Mouse (Mus musculus) adrenal gland, adult 2 months (tissue): ENCODE data around the gene Cd22. TPM values are rescaled to one million over a fixed set of nuclear protein-coding genes. Genes with fewer than 3 reads are reported as not detected.

Experiments used
- DNase-seq: peaks from one replicate; pipeline ENCODE4 v3.0.0; 2021
- polyA plus RNA-seq: library from polyadenylated mRNA; depleted of rRNA; stranded (reverse); fragments of >200 nt; gene quantifications from 2 replicates; pipeline ENCODE4 v1.2.3, GENCODE M21; 2012; rRNA removed
- total RNA-seq, 2 experiments: library from RNA; stranded (reverse); gene quantifications; 2 replicates each; pipeline ENCODE4 v1.2.3; 2021

Cd22 gene
- total and polyA plus RNA-seq, 3 experiments: 0.40 to 0.97 (median 0.45) TPM

- no peak for DNase-seq
Measured at GRCm38 (mm10) chr7:30820131-30820530, 60.0 kb downstream of the Cd22 start.

Other genes with a start within 250 kb of the Cd22 start
- not detected for gene Etv2, start 244.5 kb downstream of the Cd22 start, total RNA-seq
- gene Etv2, start 244.5 kb downstream of the Cd22 start, polyA plus RNA-seq: not detected in 2 replicates
- gene Rbm42, start 230.0 kb downstream of the Cd22 start, total RNA-seq: 10 to 100 TPM; 78.0 to 81.9 TPM
- gene Rbm42, start 230.0 kb downstream of the Cd22 start, polyA plus RNA-seq: 125 and 139 TPM in 2 replicates
- 10 to 100 TPM in 1 of 2 experiments, 1 to 10 TPM in 1; 6.2 to 10.7 TPM for gene Haus5, start 215.3 kb downstream of the Cd22 start, total RNA-seq
- gene Haus5, start 215.3 kb downstream of the Cd22 start, polyA plus RNA-seq: 6.3 and 6.9 TPM in 2 replicates
- gene Pmis2, start 208.7 kb downstream of the Cd22 start, total RNA-seq: not detected
- gene Pmis2, start 208.7 kb downstream of the Cd22 start, polyA plus RNA-seq: not detected in 2 replicates
- 1 to 10 TPM; 3.5 to 5.7 TPM for gene 2200002J24Rik, start 181.4 kb downstream of the Cd22 start, total RNA-seq
- 12.5 and 12.7 TPM in 2 replicates for gene 2200002J24Rik, start 181.4 kb downstream of the Cd22 start, polyA plus RNA-seq
- gene Atp4a, start 168.1 kb downstream of the Cd22 start, total RNA-seq: 1 to 10 TPM; 2.0 to 3.0 TPM
- gene Atp4a, start 168.1 kb downstream of the Cd22 start, polyA plus RNA-seq: 3.3 and 3.9 TPM in 2 replicates
- gene Tmem147, start 150.8 kb downstream of the Cd22 start, total RNA-seq: 100 to 1,000 TPM; 193 to 234 TPM
- 333 and 341 TPM in 2 replicates for gene Tmem147, start 150.8 kb downstream of the Cd22 start, polyA plus RNA-seq
- not detected for gene Gapdhs, start 136.7 kb downstream of the Cd22 start, total RNA-seq
- not detected in 2 replicates for gene Gapdhs, start 136.7 kb downstream of the Cd22 start, polyA plus RNA-seq
- 100 to 1,000 TPM; 269 to 540 TPM for gene Sbsn, start 128.9 kb downstream of the Cd22 start, total RNA-seq
- 71.3 and 81.0 TPM in 2 replicates for gene Sbsn, start 128.9 kb downstream of the Cd22 start, polyA plus RNA-seq
- 1 to 10 TPM; 3.9 to 5.9 TPM for gene Dmkn, start 116.6 kb downstream of the Cd22 start, total RNA-seq
- gene Dmkn, start 116.6 kb downstream of the Cd22 start, polyA plus RNA-seq: 3.5 and 7.6 TPM in 2 replicates
- not detected for gene Krtdap, start 92.4 kb downstream of the Cd22 start, total RNA-seq
- gene Krtdap, start 92.4 kb downstream of the Cd22 start, polyA plus RNA-seq: not detected in 2 replicates
- 1 to 10 TPM; 1.5 to 8.9 TPM for gene Ffar2, start 56.6 kb downstream of the Cd22 start, total RNA-seq
- 5.7 and 16.5 TPM in 2 replicates for gene Ffar2, start 56.6 kb downstream of the Cd22 start, polyA plus RNA-seq
- under 1 TPM; 0.26 to 0.59 TPM for gene Ffar3, start 24.2 kb downstream of the Cd22 start, total RNA-seq
- gene Ffar3, start 24.2 kb downstream of the Cd22 start, polyA plus RNA-seq: 0.30 and 1.1 TPM in 2 replicates
- gene Ffar1, start 18.8 kb downstream of the Cd22 start, total RNA-seq: not detected
- gene Ffar1, start 18.8 kb downstream of the Cd22 start, polyA plus RNA-seq: not detected in 2 replicates
- under 1 TPM; 0.48 to 0.63 TPM for gene Mag, start 34.5 kb upstream of the Cd22 start, total RNA-seq
- 0.80 and 0.99 TPM in 2 replicates for gene Mag, start 34.5 kb upstream of the Cd22 start, polyA plus RNA-seq
- 10 to 100 TPM in 1 of 2 experiments, not detected in 1; 16.6 TPM for gene Hamp2, start 44.3 kb upstream of the Cd22 start, total RNA-seq
- 2.6 and 17.4 TPM in 2 replicates for gene Hamp2, start 44.3 kb upstream of the Cd22 start, polyA plus RNA-seq
- gene Hamp, start 63.7 kb upstream of the Cd22 start, total RNA-seq: 10 to 100 TPM in 1 of 2 experiments, not detected in 1; 49.9 TPM
- gene Hamp, start 63.7 kb upstream of the Cd22 start, polyA plus RNA-seq: 63.2 and 115 TPM in 2 replicates
- gene Usf2, start 76.5 kb upstream of the Cd22 start, total RNA-seq: 100 to 1,000 TPM; 146 to 166 TPM
- gene Usf2, start 76.5 kb upstream of the Cd22 start, polyA plus RNA-seq: 376 and 393 TPM in 2 replicates
- 10 to 100 TPM in 1 of 2 experiments, 1 to 10 TPM in 1; 9.2 to 13.7 TPM for gene Lsr, start 93.1 kb upstream of the Cd22 start, total RNA-seq
- 17.5 and 24.0 TPM in 2 replicates for gene Lsr, start 93.1 kb upstream of the Cd22 start, polyA plus RNA-seq
- gene Fam187b, start 93.4 kb upstream of the Cd22 start, total RNA-seq: under 1 TPM; 0.37 to 0.59 TPM
- 0.18 and 0.38 TPM in 2 replicates for gene Fam187b, start 93.4 kb upstream of the Cd22 start, polyA plus RNA-seq
- 100 to 1,000 TPM in 1 of 2 experiments, 10 to 100 TPM in 1; 61.4 to 112 TPM for gene Fxyd5, start 162.1 kb upstream of the Cd22 start, total RNA-seq
- gene Fxyd5, start 162.1 kb upstream of the Cd22 start, polyA plus RNA-seq: 51.0 and 53.5 TPM in 2 replicates
- gene Fxyd7, start 171.1 kb upstream of the Cd22 start, total RNA-seq: 1 to 10 TPM; 1.3 to 1.4 TPM
- gene Fxyd7, start 171.1 kb upstream of the Cd22 start, polyA plus RNA-seq: 4.4 and 9.9 TPM in 2 replicates
- 100 to 1,000 TPM; 307 to 317 TPM for gene Fxyd1, start 176.9 kb upstream of the Cd22 start, total RNA-seq
- 480 and 501 TPM in 2 replicates for gene Fxyd1, start 176.9 kb upstream of the Cd22 start, polyA plus RNA-seq
- 1 to 10 TPM; 2.2 to 6.5 TPM for gene Lgi4, start 179.0 kb upstream of the Cd22 start, total RNA-seq
- 3.3 and 6.2 TPM in 2 replicates for gene Lgi4, start 179.0 kb upstream of the Cd22 start, polyA plus RNA-seq
- gene Fxyd3, start 196.4 kb upstream of the Cd22 start, total RNA-seq: 1 to 10 TPM; 1.3 to 3.4 TPM
- 0.04 and 0.73 TPM in 2 replicates for gene Fxyd3, start 196.4 kb upstream of the Cd22 start, polyA plus RNA-seq
- gene Hpn, start 234.9 kb upstream of the Cd22 start, total RNA-seq: 1 to 10 TPM; 1.3 to 2.6 TPM
- gene Hpn, start 234.9 kb upstream of the Cd22 start, polyA plus RNA-seq: 1.2 and 2.4 TPM in 2 replicates
- gene Scn1b, start 246.7 kb upstream of the Cd22 start, total RNA-seq: 10 to 100 TPM; 10.8 to 27.8 TPM
- 30.5 and 61.1 TPM in 2 replicates for gene Scn1b, start 246.7 kb upstream of the Cd22 start, polyA plus RNA-seq